Mouse (Mus musculus): ENCODE data around the gene Jpt1. TPM values are rescaled to one million over a fixed set of nuclear protein-coding genes. Genes with fewer than 3 reads are reported as not detected.
A peak's percentile ranks its signal among the peaks of the same experiment; 100 is the strongest.
"Not testable (repeated sequence)": the region's sequence is repeated elsewhere in the genome, so short reads cannot be mapped to it uniquely, and the experiment has no call there.

Gene Jpt1
- total RNA-seq, 1 experiment from 2014 or later = 122 TPM

DNA sequence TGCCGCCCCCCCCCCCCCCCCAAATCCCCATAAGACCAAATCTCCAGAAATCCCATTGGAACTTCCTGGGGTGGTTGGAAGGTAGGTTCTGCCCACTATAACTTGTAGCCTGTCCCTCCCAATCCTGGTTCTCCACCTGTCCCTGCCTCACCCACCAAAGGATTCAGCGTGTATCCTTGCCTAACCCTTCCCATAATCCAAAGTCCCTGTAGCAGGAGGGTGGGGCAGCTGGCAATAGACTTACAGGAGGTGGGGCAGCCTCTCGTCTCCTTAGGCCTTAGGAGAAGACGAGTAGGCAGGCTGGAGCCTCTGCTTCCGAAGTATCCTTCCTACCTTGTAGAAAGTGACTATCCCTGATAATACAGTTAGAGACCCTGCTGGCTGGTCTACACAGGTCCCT is 58.0 kb downstream of the Jpt1 start:
- no peak for ATAC-seq (replicated peaks in 1 of 2; ENCODE audit: insufficient read depth in 1 of 2, low FRiP score in 2 of 2, low TSS enrichment in 1 of 2, low read depth in 1 of 2, poor library complexity in 2 of 2, severe bottlenecking in 2 of 2)

DNA sequence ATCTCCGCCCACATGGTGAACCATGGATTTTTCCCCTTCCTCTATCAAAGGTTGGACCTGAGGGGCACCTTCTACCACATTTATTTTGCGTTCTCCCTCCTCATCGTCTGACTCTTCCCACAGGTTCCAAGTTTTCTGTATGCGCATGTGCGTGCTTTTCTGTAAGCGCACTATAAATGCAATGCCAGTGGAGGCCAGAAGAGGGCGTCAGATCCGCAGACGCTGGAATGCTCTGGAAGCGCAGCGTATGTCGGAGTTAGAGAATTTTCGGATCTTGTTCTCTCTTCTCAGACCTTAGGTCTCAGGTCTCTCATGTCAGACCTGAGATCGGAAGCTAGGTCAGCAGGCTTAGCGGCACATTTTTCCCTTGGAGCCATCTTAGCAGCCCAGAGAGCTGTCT is 58.6 kb downstream of the Jpt1 start:
- no peak for ATAC-seq (replicated peaks in 1 of 2; ENCODE audit: insufficient read depth in 1 of 2, low FRiP score in 2 of 2, low TSS enrichment in 1 of 2, low read depth in 1 of 2, poor library complexity in 2 of 2, severe bottlenecking in 2 of 2)

GRCm38 (mm10) chr11:115454822-115455221 is 59.4 kb downstream of the Jpt1 start:
- ATAC-seq (replicated peaks in 1 of 2; ENCODE audit: insufficient read depth in 1 of 2, low FRiP score in 2 of 2, low TSS enrichment in 1 of 2, low read depth in 1 of 2, poor library complexity in 2 of 2, severe bottlenecking in 2 of 2) = not testable (repeated sequence)

DNA sequence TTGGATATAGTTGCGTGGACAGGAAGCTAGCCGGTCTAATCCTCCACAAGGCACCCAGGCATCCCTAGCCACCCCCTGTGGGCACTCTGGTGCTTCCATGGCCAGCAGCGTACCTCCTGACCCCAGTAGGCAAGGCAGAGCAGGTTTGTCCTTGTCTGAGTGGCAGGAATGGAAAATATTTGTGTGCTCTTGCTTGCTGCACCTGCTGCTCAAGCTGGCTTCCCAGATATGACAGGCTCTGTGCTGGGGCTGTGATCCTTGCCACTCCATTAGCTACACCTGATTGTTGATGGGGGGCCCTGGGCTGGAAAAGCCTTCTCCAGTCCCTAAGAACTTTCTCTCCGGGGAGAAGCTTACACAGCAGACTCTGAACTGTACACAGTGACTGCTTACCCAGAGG is 60.9 kb downstream of the Jpt1 start:
- no peak for ATAC-seq (replicated peaks in 1 of 2; ENCODE audit: insufficient read depth in 1 of 2, low FRiP score in 2 of 2, low TSS enrichment in 1 of 2, low read depth in 1 of 2, poor library complexity in 2 of 2, severe bottlenecking in 2 of 2)

- peak in 1 of 2 experiments; percentile 18; a peak in 1 of 4 replicates for ATAC-seq (replicated peaks in 1 of 2; ENCODE audit: insufficient read depth in 1 of 2, low FRiP score in 2 of 2, low TSS enrichment in 1 of 2, low read depth in 1 of 2, poor library complexity in 2 of 2, severe bottlenecking in 2 of 2)
Measured at GRCm38 (mm10) chr11:115452281-115452860, 61.8 kb downstream of the Jpt1 start.

- ATAC-seq (replicated peaks in 1 of 2; ENCODE audit: insufficient read depth in 1 of 2, low FRiP score in 2 of 2, low TSS enrichment in 1 of 2, low read depth in 1 of 2, poor library complexity in 2 of 2, severe bottlenecking in 2 of 2) = peak; percentile 35 to 38; a peak in 1 of 4 replicates
Measured at GRCm38 (mm10) chr11:115451781-115452241, 62.4 kb downstream of the Jpt1 start.

DNA sequence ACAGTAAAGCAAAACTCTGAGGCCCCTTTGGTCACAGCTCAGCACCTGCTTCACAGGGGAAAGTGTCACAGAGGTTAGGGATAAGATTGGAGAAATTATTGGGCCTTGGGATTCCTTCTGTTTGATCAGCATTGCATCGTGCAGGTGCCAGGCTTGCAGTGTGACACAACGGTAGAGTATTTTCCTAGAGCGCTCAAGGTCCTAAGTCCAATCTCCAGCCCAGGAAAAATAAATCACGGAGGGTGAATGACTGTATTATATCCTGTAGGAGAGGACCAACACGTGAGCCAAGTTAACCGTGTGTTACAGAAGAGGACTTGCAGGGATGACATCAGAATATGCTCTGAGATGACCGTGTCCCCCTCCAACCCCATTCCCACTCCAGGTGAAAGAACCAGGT is 64.0 kb downstream of the Jpt1 start:
- ATAC-seq (replicated peaks in 1 of 2; ENCODE audit: insufficient read depth in 1 of 2, low FRiP score in 2 of 2, low TSS enrichment in 1 of 2, low read depth in 1 of 2, poor library complexity in 2 of 2, severe bottlenecking in 2 of 2) = no peak

- no peak for ATAC-seq (replicated peaks in 1 of 2; ENCODE audit: insufficient read depth in 1 of 2, low FRiP score in 2 of 2, low TSS enrichment in 1 of 2, low read depth in 1 of 2, poor library complexity in 2 of 2, severe bottlenecking in 2 of 2)
Measured at GRCm38 (mm10) chr11:115448998-115449397, 65.2 kb downstream of the Jpt1 start.

GRCm38 (mm10) chr11:115448075-115448474 is 66.1 kb downstream of the Jpt1 start:
- no peak for ATAC-seq (replicated peaks in 1 of 2; ENCODE audit: insufficient read depth in 1 of 2, low FRiP score in 2 of 2, low TSS enrichment in 1 of 2, low read depth in 1 of 2, poor library complexity in 2 of 2, severe bottlenecking in 2 of 2)

Other genes starting within 250 kb of the Jpt1 start
- not detected in 2 replicates for gene Grin2c, start 247.1 kb downstream of the Jpt1 start, total RNA-seq (2017)
- 19.9 and 22.6 TPM in 2 replicates for gene Fdxr, start 237.3 kb downstream of the Jpt1 start, total RNA-seq (2017)
- 2.8 and 4.3 TPM in 2 replicates for gene Fads6, start 216.7 kb downstream of the Jpt1 start, total RNA-seq (2017)
- not detected in 2 replicates for gene Otop2, start 207.2 kb downstream of the Jpt1 start, total RNA-seq (2017)
- gene Ush1g, start 192.3 kb downstream of the Jpt1 start, total RNA-seq (2017) = not detected in 2 replicates
- not detected in 2 replicates for gene Otop3, start 179.7 kb downstream of the Jpt1 start, total RNA-seq (2017)
- gene Hid1, start 146.6 kb downstream of the Jpt1 start, total RNA-seq (2017) = 2.6 and 7.9 TPM in 2 replicates
- 0.05 TPM in 1 of 2 replicates, not detected in the other for gene Cdr2l, start 132.5 kb downstream of the Jpt1 start, total RNA-seq (2017)
- gene Mrpl58, start 110.6 kb downstream of the Jpt1 start, total RNA-seq (2017) = 48.3 and 67.2 TPM in 2 replicates
- 507 and 778 TPM in 2 replicates for gene Atp5h, start 94.4 kb downstream of the Jpt1 start, total RNA-seq (2017)
- 15.0 and 22.1 TPM in 2 replicates for gene Kctd2, start 94.3 kb downstream of the Jpt1 start, total RNA-seq (2017)
- gene Trim80, start 73.8 kb downstream of the Jpt1 start, total RNA-seq (2017) = not detected in 2 replicates
- gene Slc16a5, start 51.9 kb downstream of the Jpt1 start, total RNA-seq (2017) = not detected in 2 replicates
- 14.7 and 14.9 TPM in 2 replicates for gene Armc7, start 38.7 kb downstream of the Jpt1 start, total RNA-seq (2017)
- 62.3 and 99.8 TPM in 2 replicates for gene Nt5c, start 22.5 kb downstream of the Jpt1 start, total RNA-seq (2017)
- gene Sumo2, start 21.9 kb upstream of the Jpt1 start, total RNA-seq (2017) = 501 and 618 TPM in 2 replicates
- 108 and 128 TPM in 2 replicates for gene Nup85, start 50.0 kb upstream of the Jpt1 start, total RNA-seq (2017)
- gene Mrps7, start 89.5 kb upstream of the Jpt1 start, total RNA-seq (2017) = 26.5 and 28.1 TPM in 2 replicates
- gene Gga3, start 89.7 kb upstream of the Jpt1 start, total RNA-seq (2017) = 26.3 and 39.2 TPM in 2 replicates
- 19.1 and 23.3 TPM in 2 replicates for gene Mif4gd, start 98.6 kb upstream of the Jpt1 start, total RNA-seq (2017)
- gene Slc25a19, start 113.9 kb upstream of the Jpt1 start, total RNA-seq (2017) = 21.6 and 33.8 TPM in 2 replicates
- 38.1 and 93.3 TPM in 2 replicates for gene Grb2, start 194.2 kb upstream of the Jpt1 start, total RNA-seq (2017)

Data from hematopoietic stem cell, adult 5-6 weeks (primary cell).